Mouse (Mus musculus) left cerebral cortex, adult 2 months (tissue): ENCODE results near the gene Slfn5. TPM values are rescaled to one million over a fixed set of nuclear protein-coding genes. Genes with fewer than 3 reads are reported as not detected.
"Not testable (repeated sequence)": the region's sequence is repeated elsewhere in the genome, so short reads cannot be mapped to it uniquely, and the experiment has no call there.

Experiments used
- DNase-seq, 2 experiments: peaks; one replicate each; pipeline ENCODE4 v3.0.0; 2021 to 2022; ENCODE audit warnings: low spot score in 2 of 2, mixed read lengths in 1 of 2; ENCODE audit errors: extremely low spot score in 1 of 2
- H3K27ac ChIP-seq: fragments of 200-600 bp; 2 replicates; pipeline ENCODE4 v1.8.1; 2022
- H3K4me3 ChIP-seq: fragments of 200-600 bp; 2 replicates; pipeline ENCODE4 v1.8.1; 2022
- CTCF ChIP-seq: fragments of 200-600 bp; IDR thresholded peaks from 2 replicates; pipeline ENCODE4 v1.8.1; 2022; ENCODE audit warnings: antibody characterized with exemption, mild to moderate bottlenecking, moderate library complexity
- intact Hi-C: fragments of 180-260 bp; cut with DNase I; formaldehyde crosslinking; loops from one replicate; pipeline ENCODE4 v1.15.1; 2025
- total RNA-seq, 2 experiments: library from RNA; stranded (reverse); gene quantifications; 2 replicates each; pipeline ENCODE4 v1.2.3; 2021

The Slfn5 gene
- total RNA-seq, 2 experiments from 2014 or later = 2.7 to 5.5 TPM

- intact Hi-C loops = no loop called here
Observed at GRCm38 (mm10) chr11:82921691-82922090, 29.5 kb upstream of the Slfn5 start.

DNA sequence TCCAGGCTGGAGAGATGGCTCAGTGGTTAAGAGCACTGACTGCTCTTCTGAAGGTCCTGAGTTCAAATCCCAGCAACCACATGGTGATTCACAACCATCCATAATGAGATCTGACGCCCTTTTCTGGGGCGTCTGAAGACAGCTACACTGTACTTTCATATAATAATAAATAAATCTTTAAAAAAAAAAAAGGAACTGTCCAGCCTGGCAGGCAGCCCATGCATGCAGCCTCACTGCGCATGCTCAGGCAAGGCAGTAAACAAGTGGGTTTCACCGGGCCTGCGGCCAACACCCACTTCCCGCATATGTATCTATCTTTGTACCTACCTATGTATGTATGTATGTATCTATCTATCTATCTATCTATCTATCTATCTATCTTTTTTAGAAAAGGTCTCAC, 27.2 kb upstream of the Slfn5 start:
- DNase-seq, H3K4me3 ChIP-seq, H3K27ac ChIP-seq, intact Hi-C loops: not testable (repeated sequence)

More at GRCm38 (mm10) chr11:82921691-82922090, 29.5 kb upstream of the Slfn5 start:
- no peak for DNase-seq
- Histone ChIP-seq H3K4me3 (no peak overlapping the region), H3K27ac (no peak overlapping the region)
- no peak for TF ChIP-seq CTCF

DNA sequence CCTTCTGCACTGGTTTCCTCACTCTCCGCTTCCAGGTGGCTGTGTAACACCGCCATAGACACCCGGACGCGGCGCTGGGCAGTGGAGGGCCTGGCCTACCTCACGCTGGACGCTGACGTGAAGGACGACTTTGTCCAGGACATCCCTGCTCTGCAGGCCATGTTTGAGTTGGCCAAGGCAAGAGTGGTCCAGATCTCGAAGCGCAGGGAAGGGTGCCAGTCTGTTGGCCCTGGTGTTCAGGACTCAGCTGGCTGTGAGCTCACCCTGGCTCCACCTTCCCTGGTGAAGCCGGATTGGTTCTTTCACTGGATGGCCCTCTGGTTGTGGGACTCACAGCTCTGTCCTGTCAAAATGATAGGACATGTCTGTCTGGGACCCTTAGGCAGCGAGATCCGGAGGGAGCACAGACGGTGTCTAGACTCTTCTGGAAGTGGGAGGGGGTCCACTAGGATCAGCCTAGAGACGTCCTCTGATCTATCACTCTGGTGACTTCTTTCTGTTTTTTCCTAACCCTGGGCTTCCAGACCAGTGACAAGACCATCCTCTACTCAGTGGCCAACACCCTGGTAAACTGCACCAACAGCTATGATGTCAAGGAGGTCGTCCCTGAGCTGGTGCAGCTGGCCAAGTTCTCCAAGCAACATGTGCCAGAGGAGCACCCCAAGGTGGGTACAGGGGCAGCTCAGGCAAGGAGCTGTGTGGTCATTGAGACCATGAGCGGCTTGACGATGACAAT, 22.1 kb upstream of the Slfn5 start:
- no peak for TF ChIP-seq CTCF
- no peak for DNase-seq
- intact Hi-C loops = no loop called here
- no peak overlapping the region for H3K4me3 ChIP-seq
- no peak overlapping the region for H3K27ac ChIP-seq

DNA sequence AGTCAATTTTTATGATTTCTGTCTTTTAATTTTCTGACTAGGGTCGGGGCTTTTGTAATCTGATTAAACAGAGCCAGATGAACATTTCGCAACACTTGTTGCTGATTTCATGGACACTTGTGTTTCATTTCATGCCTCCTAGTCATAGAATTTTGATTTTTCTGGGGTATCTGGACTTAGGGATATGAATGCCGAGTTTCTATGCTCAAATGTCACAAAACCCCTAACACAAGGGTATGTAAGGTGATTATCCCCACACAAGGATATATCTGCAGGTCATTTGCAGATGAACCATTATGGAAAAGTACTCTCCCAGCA, 21.6 kb upstream of the Slfn5 start:
- H3K27ac ChIP-seq = no peak overlapping the region
- H3K4me3 ChIP-seq = no peak overlapping the region
- no peak for TF ChIP-seq CTCF
- intact Hi-C loops = no loop called here
- no peak for DNase-seq

- H3K27ac ChIP-seq, DNase-seq, intact Hi-C loops: not testable (repeated sequence)
- H3K4me3 ChIP-seq = peak overlapping the region; percentile 41
Observed at GRCm38 (mm10) chr11:82930391-82930955, 20.7 kb upstream of the Slfn5 start.

DNA sequence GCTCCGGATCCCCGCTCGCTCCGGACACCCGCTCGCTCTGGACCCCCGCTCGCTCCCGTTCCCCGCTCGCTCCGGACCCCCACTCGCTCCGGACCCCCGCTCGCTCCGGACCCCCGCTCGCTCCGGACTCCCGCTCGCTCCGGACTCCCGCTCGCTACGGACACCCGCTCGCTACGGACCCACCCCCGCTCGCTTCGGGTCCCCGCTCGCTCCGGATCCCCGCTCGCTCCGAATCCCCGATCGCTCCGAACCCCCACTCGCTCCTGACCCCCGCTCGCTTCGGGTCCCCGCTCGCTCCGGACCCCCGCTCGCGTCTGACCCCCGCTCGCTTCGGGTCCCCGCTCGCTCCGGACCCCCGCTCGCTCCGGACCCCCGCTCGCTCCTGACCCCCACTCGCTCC, 20.0 kb upstream of the Slfn5 start:
- DNase-seq, intact Hi-C loops, H3K27ac ChIP-seq: not testable (repeated sequence)
- H3K4me3 ChIP-seq = peak overlapping the region; percentile 41

- H3K4me3 ChIP-seq = peak overlapping the region; percentile 41
Observed at GRCm38 (mm10) chr11:82931671-82932450, 19.3 kb upstream of the Slfn5 start.

DNA sequence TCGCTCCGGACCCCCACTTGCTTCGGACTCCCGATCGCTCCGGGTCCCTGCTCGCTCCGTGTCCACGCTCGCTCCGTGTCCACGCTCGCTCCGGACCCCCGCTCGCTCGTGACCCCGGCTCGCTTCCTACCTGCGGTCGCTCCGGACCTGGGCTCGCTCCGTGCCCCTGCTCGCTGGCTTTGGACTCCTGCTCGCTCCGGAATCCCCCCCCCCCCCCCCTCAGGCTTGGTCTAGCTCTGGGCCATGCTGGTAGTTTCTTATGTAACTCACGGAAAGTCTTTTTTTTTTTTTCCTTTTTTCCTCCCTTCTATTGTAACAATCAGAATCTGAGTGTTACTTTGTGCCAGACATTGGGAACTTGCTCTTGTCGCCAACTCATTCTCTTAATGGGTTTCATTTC, 18.0 kb upstream of the Slfn5 start:
- intact Hi-C loops = no loop called here
- TF ChIP-seq CTCF = no peak
- DNase-seq = no peak
- no peak overlapping the region for H3K27ac ChIP-seq
- H3K4me3 ChIP-seq = peak overlapping the region; percentile 41

More at GRCm38 (mm10) chr11:82931671-82932450, 19.3 kb upstream of the Slfn5 start:
- H3K27ac ChIP-seq, intact Hi-C loops, DNase-seq: not testable (repeated sequence)

- intact Hi-C loops = no loop called here
- Histone ChIP-seq H3K27ac (no peak overlapping the region), H3K4me3 (no peak overlapping the region)
- no peak for DNase-seq
- TF ChIP-seq CTCF = no peak
Observed at GRCm38 (mm10) chr11:82943336-82943735, 7.8 kb upstream of the Slfn5 start.

DNA sequence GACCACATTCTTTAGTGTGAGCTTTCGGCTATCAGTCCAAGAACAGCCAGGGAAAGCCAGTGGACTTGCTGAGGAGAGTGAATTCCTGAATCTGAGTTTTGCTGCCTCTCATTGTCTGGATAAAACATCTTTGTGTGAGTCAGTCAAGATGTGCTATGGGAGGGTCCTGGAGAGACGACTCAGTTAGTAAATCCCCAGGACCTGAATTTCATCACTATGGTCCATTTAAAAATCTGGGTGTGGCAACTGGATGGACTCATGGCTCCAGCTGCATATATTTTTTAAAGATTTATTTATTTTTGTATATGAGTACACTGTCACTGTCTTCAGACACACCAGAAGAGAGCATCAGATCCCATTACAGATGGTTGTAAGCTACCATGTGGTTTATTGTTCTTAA, 5.5 kb upstream of the Slfn5 start:
- no peak for DNase-seq
- no peak overlapping the region for H3K27ac ChIP-seq
- no peak for TF ChIP-seq CTCF
- H3K4me3 ChIP-seq = no peak overlapping the region
- intact Hi-C loops = no loop called here

DNA sequence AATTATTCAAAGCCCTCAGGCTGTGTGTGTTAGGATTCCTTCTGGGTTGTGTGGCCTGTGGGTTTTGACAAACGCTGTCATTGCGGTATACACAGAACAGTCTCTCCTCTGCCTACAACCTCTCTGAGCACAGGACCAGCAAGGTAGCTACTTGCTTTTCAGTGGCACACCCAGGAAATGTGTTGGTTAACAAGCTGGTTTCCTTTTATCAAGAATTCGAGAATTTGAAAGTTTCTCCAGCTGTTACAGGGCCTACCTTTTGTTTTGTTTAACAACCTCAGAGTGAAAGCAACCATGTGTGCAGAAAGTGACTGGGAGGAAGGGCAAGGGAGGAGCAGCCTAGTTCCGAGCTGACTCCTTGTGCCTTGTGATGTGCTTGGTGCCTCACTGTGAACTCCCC, 3.7 kb upstream of the Slfn5 start:
- H3K27ac ChIP-seq = no peak overlapping the region
- intact Hi-C loops = no loop called here
- no peak for DNase-seq
- H3K4me3 ChIP-seq = no peak overlapping the region
- no peak for TF ChIP-seq CTCF

DNA sequence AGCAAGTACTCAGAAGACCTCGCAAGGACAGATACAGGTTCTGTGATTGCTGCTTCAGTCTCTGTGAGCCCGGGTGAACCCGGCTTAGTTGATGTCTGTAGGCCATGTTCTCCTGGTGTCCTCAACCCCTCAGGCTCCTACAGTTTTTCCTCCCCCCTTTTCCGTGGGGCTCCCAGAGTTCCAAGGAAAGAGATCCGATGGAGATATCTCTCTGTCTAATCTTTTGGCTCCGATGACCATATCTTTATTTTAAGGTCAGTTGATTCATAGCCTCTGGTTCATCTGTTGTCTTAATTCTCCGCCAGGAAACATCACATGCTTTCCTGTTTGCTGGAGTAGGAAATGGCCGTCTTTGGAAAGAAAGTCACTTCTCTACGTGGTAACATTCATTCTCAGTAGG, 2.1 kb upstream of the Slfn5 start:
- no peak overlapping the region for H3K27ac ChIP-seq
- H3K4me3 ChIP-seq = no peak overlapping the region
- intact Hi-C loops = no loop called here
- TF ChIP-seq CTCF = no peak
- DNase-seq = no peak
